Mouse (Mus musculus) erythroblast, embryonic 14.5 days (primary cell): ENCODE results near the gene Dus2. TPM values are rescaled to one million over a fixed set of nuclear protein-coding genes. Genes with fewer than 3 reads are reported as not detected.
"Not testable (repeated sequence)": the region's sequence is repeated elsewhere in the genome, so short reads cannot be mapped to it uniquely, and the experiment has no call there.

Experiments
- H3K27me3 ChIP-seq: 2 replicates; pipeline ENCODE4 v1.6.1; 2012; ENCODE audit warnings: inconsistent platforms; ENCODE audit not compliant: control insufficient read depth
- H3K36me3 ChIP-seq: 2 replicates; pipeline ENCODE4 v1.6.1; 2012; ENCODE audit warnings: mild to moderate bottlenecking, inconsistent platforms; ENCODE audit not compliant: control insufficient read depth
- H3K4me1 ChIP-seq: 2 replicates; pipeline ENCODE4 v1.6.1; 2012; ENCODE audit warnings: inconsistent platforms; ENCODE audit not compliant: control insufficient read depth
- H3K4me3 ChIP-seq: replicated peaks from 2 replicates; pipeline ENCODE3; 2012; ENCODE audit warnings: moderate library complexity, mild to moderate bottlenecking, inconsistent platforms
- H3K9me3 ChIP-seq: 2 replicates; pipeline ENCODE4 v1.6.1; 2012; ENCODE audit warnings: low read length, inconsistent platforms, mixed read lengths; ENCODE audit not compliant: control insufficient read depth
- GATA1 ChIP-seq: IDR thresholded peaks from 2 replicates; pipeline ENCODE4 v1.6.1; 2012; ENCODE audit warnings: low read length, inconsistent platforms, mixed read lengths
- TAL1 ChIP-seq: IDR thresholded peaks from 3 replicates; pipeline ENCODE4 v1.6.1; 2012; ENCODE audit warnings: low read length, inconsistent platforms, mixed read lengths
- polyA plus RNA-seq: library from polyadenylated mRNA; stranded (reverse); fragments of >175 nt; gene quantifications from 2 replicates; pipeline ENCODE4 v1.2.3, GENCODE M21; 2012

Gene Dus2
- polyA plus RNA-seq, 1 experiment: 0.47 TPM

DNA sequence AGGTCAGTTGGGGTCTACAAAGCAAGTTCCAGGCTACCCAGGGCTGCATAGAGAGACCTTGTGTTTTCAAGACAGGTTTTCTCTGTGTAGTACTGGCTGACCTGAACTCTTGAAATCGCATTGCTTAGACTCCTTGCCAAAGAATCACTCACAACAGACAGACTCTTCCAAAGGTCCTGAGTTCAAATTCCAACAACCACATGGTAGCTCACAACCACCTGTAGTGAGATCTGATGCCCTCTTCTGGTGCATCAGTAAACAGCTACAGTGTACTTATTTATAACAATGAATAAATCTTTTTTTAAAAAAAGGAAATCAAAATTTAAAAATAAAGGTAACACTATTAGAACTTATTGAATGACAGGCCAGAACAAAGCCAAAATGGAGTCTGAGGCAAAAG is 10.0 kb upstream of the Dus2 start:
- Histone ChIP-seq H3K36me3 (no peaks in the 10 kb centered on the region), H3K9me3 (peaks cover 5% of the 10 kb centered on the region), H3K27me3 (peaks cover 9% of the 10 kb centered on the region), H3K4me3 (no peak overlapping the region), H3K4me1 (peaks cover 17% of the 10 kb centered on the region)
- TF ChIP-seq GATA1 (no peak), TAL1 (no peak)

DNA sequence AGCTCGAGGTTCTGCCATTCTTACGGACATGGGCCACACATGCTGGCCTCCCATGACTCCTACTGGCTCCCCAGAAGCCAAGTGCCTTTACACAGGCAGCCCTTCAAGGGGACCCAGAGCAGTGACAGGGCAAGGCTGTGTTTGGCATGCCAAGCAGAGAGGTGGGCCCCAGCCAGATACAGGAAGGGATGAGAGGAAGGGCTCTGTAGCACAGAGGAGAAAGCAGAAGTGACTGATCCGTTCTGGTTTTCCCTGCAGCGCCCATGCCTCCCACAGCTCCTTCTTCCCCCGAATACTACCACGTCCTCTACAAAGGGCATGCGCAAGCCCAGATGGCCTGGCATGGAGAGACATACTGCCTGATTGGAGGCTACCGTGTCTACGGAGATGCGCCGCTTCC is 7.7 kb upstream of the Dus2 start:
- not testable (repeated sequence) for H3K4me3 ChIP-seq, H3K9me3 ChIP-seq, H3K36me3 ChIP-seq, H3K4me1 ChIP-seq
- H3K27me3 ChIP-seq: peaks cover 12% of the 10 kb centered on the region

DNA sequence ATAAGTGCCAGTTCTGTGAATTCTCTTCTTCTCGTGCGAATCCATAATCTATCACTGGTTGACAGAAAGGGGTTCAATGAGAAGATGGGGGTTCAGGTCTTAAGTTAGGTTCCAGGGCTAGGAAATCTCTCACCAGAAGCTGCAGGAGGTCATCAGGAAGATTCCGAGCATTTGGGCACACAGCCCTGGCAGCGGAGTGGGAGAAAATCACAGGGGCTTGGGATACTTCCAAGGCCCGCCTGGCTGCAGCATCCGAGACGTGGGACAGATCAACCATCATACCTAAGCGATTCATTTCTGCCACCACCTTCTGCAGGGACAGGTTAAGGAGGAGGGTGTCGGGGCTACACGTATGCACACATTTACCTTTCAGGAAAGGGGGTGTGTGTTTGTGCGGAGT is 2.6 kb upstream of the Dus2 start:
- Histone ChIP-seq H3K4me3 (no peak overlapping the region), H3K27me3 (peaks cover 17% of the 10 kb centered on the region)

DNA sequence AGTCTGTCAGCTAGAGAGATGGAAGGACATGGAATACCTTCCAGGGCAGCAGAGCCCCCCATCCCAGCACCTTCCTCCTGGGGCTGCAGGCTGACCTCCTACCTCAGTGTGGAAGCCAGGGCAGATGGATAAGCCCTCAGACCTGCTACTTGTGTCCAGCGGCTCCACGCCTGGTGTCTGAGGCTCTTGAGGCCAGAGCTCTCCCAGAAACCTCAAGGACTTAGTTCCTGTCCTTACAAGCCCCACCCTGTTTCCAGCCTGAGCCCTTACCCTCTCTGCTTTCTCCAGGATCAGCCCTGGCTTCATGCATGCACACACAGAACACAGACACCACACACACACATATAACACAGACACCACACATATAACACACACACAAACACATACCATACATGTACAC is 409 bp downstream of the Dus2 start:
- peaks cover 13% of the 10 kb centered on the region for H3K4me1 ChIP-seq
- H3K27me3 ChIP-seq: peaks cover 16% of the 10 kb centered on the region
- TF ChIP-seq GATA1: no peak
- no peak for TF ChIP-seq TAL1
- H3K4me3 ChIP-seq: no peak overlapping the region
- no peaks in the 10 kb centered on the region for H3K9me3 ChIP-seq
- no peaks in the 10 kb centered on the region for H3K36me3 ChIP-seq

More for the DNA sequence above, 2.6 kb upstream of the Dus2 start:
- Histone ChIP-seq H3K36me3 (no peaks in the 10 kb centered on the region), H3K9me3 (no peaks in the 10 kb centered on the region), H3K4me1 (peaks cover 10% of the 10 kb centered on the region)
- TF ChIP-seq GATA1 (no peak), TAL1 (no peak)

DNA sequence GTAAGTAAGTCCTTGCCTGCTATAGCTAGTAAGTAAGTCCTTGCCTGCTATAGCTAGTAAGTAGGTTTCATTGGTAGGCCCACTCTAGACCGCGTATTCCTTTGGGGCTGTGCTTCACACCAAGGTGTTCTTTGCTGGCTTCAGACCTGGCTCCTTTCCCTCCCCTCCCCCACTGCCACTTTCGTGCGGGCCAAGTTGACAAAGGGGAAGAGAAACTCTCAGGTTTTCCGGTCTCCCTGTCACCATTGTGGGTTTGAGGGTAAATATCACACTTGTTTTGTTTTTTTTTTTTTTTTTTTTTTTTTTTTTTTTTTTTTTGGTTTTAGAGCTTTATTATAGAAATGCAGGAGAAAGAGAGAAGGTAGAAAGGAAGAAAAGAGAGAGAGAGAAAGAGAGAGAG is 1.4 kb downstream of the Dus2 start:
- H3K4me3 ChIP-seq: no peak overlapping the region
- H3K27me3 ChIP-seq: peaks cover 16% of the 10 kb centered on the region
- H3K9me3 ChIP-seq: no peaks in the 10 kb centered on the region
- no peak for TF ChIP-seq TAL1
- peaks cover 15% of the 10 kb centered on the region for H3K4me1 ChIP-seq
- no peaks in the 10 kb centered on the region for H3K36me3 ChIP-seq

DNA sequence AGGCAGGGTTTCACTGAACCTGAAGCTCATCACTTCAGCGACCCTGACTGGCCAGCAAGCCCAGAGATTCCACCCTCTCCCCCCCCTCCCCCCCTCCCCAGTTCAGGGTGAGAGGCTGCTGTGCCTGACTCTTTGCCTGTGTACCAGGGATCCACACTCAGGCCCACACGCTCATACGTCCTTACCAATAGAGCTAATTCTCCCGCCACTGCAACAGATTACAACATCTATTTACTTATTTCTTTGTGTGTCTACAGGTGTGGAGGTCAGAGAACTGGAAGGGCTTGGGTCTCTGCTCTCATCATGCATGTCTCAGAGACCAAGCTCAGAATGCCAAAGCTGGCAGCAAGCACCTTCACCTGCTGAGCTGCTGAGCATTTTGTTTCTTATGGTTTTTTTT is 2.1 kb downstream of the Dus2 start:
- Histone ChIP-seq H3K4me3 (no peak overlapping the region), H3K4me1 (peaks cover 15% of the 10 kb centered on the region), H3K9me3 (no peaks in the 10 kb centered on the region), H3K27me3 (peaks cover 16% of the 10 kb centered on the region), H3K36me3 (no peaks in the 10 kb centered on the region)
- TF ChIP-seq GATA1 (no peak), TAL1 (no peak)

DNA sequence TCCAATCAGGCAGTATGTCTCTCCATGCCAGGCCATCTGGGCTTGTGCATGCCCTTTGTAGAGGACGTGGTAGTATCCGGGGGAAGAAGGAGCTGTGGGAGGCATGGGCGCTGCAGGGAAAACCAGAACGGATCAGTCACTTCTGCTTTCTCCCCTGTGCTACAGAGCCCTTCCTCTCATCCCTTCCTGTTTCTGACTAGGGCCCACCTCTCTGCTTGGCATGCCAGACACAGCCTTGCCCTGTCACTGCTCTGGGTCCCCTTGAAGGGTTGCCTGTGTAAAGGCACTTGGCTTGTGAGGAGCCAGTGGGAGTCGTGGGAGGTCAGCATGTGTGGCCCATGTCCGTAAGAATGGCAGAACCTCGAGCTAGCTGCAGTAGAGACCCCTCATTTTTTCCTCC is 5.2 kb downstream of the Dus2 start:
- Histone ChIP-seq H3K36me3 (no peaks in the 10 kb centered on the region), H3K4me3 (no peak overlapping the region), H3K9me3 (no peaks in the 10 kb centered on the region), H3K4me1 (peaks cover 9% of the 10 kb centered on the region), H3K27me3 (peaks cover 8% of the 10 kb centered on the region)
- no peak for TF ChIP-seq TAL1
- TF ChIP-seq GATA1: no peak

DNA sequence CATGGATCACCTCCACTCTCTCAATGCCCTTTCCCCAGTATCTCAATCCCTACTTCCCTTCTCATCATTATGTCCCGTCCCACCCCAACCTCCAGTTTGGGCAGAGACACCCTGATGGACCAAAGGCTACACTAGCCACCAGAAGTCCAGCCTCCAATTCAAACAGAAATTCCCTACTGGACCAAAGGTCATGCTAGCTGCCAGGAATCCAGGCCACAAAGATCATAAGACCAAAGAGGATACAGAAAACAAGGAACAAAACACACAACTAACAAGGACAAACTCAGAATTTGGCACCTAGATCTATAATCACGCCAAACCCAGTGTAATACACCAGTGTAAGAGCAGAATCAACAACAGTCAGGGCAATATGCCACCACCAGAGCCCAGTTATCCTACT is 7.8 kb downstream of the Dus2 start:
- Histone ChIP-seq H3K4me3 (no peak overlapping the region), H3K4me1 (peaks cover 8% of the 10 kb centered on the region), H3K36me3 (no peaks in the 10 kb centered on the region), H3K9me3 (no peaks in the 10 kb centered on the region), H3K27me3 (peaks cover 8% of the 10 kb centered on the region)
- no peak for TF ChIP-seq GATA1
- no peak for TF ChIP-seq TAL1

DNA sequence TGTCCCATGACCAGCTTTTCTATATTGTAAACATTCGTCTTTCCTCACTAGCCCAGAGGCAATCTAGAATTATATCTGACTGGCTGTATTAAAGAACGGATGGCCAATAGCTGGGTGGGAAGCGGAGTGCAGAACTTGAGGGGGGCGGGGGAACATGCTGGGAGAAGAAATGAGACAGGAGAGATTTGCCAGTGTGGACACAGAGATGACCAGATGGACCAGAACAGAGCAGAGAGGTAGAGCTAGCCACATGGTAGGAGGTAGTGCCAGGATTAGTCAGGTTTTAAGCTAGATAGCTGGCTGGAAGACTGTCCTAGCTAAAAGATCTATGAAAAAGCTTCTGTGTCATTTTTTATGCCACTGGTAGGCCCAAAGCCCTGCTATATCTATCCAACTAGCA is 10.8 kb downstream of the Dus2 start:
- Histone ChIP-seq H3K9me3 (no peaks in the 10 kb centered on the region), H3K36me3 (no peaks in the 10 kb centered on the region), H3K27me3 (no peaks in the 10 kb centered on the region), H3K4me3 (no peak overlapping the region), H3K4me1 (peaks cover 7% of the 10 kb centered on the region)
- TF ChIP-seq TAL1 (no peak), GATA1 (no peak)

DNA sequence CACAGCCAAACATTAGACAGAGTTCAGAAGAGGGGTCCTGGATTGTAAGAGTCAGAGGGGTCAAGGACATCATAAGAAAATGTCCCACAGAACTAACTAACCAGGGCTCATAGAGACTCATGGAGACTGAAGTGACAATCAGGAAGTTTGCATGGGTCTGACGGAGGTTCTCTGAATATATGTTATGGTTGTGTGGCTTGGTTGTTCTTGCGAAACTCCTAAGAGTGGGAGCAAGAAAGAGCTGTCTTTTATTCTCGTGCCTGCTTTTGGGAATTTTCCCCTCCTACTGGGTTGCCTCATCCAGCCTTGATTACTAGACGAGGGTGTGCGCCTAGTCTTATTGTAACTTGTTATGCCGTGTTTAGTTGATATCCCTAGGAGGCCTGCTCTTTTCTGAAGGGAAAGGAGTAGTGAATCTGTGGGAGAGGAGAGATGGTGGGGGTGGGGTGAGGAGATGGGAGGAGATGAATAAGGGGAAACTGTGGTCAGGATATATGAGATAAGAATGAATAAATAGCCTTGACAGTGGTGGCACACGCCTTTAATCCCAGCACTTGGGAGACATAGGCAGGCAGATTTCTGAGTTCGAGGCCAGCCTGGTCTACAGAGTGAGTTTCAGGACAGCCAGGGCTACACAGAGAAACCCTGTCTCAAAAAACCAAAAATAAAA is 13.5 kb downstream of the Dus2 start:
- no peak for TF ChIP-seq TAL1
- no peak for TF ChIP-seq GATA1
- Histone ChIP-seq H3K4me3 (no peak overlapping the region), H3K9me3 (no peaks in the 10 kb centered on the region), H3K36me3 (peaks cover 4% of the 10 kb centered on the region), H3K27me3 (no peaks in the 10 kb centered on the region), H3K4me1 (peaks cover 18% of the 10 kb centered on the region)
